ENCODE assay signal across 18 mouse cellular contexts in the genomic region with DNA sequence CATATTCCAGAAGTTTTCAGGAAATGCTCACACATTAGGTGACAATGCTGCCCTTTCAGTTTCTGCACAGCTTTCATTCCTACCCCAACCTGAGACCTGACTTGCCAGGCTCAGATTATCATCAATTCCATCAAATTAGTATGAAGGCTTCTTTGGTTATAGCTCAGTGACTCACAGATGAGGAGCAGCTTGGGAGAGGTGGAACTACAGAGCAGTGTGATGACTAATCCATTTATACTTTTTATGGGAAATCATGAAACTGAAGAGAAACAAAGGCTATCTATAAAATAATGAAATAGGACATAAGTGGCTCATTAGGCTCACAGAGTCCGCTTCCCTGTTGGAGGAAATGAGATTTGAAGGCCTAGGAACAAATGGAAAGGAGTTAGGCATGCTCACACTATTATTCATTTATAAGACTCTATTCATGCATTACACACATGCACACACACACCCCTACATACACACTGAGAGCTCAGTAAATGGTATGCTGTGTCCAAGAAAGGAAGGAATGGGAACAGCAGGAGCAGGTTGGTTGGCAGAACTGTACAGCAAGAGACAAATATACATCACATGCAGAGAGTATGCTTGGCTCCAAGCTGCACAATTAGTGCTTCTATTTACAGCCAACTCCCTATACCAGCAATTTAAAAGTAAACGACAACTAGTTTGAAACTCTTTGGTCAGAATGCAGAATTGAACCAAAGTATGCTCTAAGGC.
DNase-seq lines count a peak whose midpoint lies in the region; ATAC-seq and TF ChIP-seq lines count a peak whose summit lies in the region.
"Had no signal": no experiment of that assay in that cellular context is flagged by ENCODE, and none has a peak within 500 bp of the region (broad histone marks: within the 10 kb centered on the region; RNA-seq: fewer than 3 reads in every experiment).

No protein-coding gene starts in this region.

- H3K36me3 ChIP-seq in limb, embryonic 13.5 days: no peaks in the 10 kb centered on the region
- no peaks in the 10 kb centered on the region for H3K36me3 ChIP-seq in limb, embryonic 10.5 days
- H3K36me3 ChIP-seq in stomach, postnatal 0 days (ENCODE audit: control insufficient read depth, insufficient read depth, low read length): no peaks in the 10 kb centered on the region
- H3K36me3 ChIP-seq: G1E; midbrain, embryonic 12.5 days had no signal

- TF ChIP-seq POLR2A in brain, embryonic 14.5 days (IDR thresholded peaks at IDR 0.05; ENCODE audit: borderline replicate concordance, extremely low read depth, insufficient read depth, insufficient read length, poor library complexity, severe bottlenecking): no peak

- peak; percentile 14 to 17 for DNase-seq in frontal cortex, adult 2 months (ENCODE audit: extremely low spot score in 1 of 2, low spot score in 1 of 2)
- no peak for DNase-seq in frontal cortex, postnatal 14 days (ENCODE audit: low spot score in 2 of 2)
- no peak for DNase-seq in limb, embryonic 10.5 days (ENCODE audit: low spot score)
- DNase-seq in brain, embryonic 14.5 days (ENCODE audit: low read depth): peak; percentile 69
- DNase-seq in right cerebral cortex, postnatal 25 days: peak; percentile 13
- DNase-seq in stomach, postnatal 0 days (ENCODE audit: low spot score): no peak
- DNase-seq in cerebellum, postnatal 25 days: no peak
- DNase-seq: adrenal gland, adult 8-10 months; cerebellum, adult 9-10 months; embryo, embryonic 11 days; heart, adult 18-20 months; lung, adult 2 months; thymus, postnatal 14 days had no signal

- H3K27me3 ChIP-seq in limb, embryonic 13.5 days: no peaks in the 10 kb centered on the region
- no peaks in the 10 kb centered on the region for H3K27me3 ChIP-seq in limb, embryonic 10.5 days (ENCODE audit: low read depth, poor library complexity, severe bottlenecking)
- no peaks in the 10 kb centered on the region for H3K27me3 ChIP-seq in stomach, postnatal 0 days (ENCODE audit: control insufficient read depth, insufficient read depth, low read length)
- H3K27me3 ChIP-seq: midbrain, embryonic 12.5 days had no signal

- H3K9me3 ChIP-seq in limb, embryonic 13.5 days: no peaks in the 10 kb centered on the region
- H3K9me3 ChIP-seq in limb, embryonic 10.5 days (replicated peaks): no peaks in the 10 kb centered on the region
- no peaks in the 10 kb centered on the region for H3K9me3 ChIP-seq in stomach, postnatal 0 days (ENCODE audit: control insufficient read depth, low read length)
- H3K9me3 ChIP-seq: G1E; midbrain, embryonic 12.5 days had no signal

- no peaks in the 10 kb centered on the region; the same call in 1 of the 2 replicates for H3K4me1 ChIP-seq in limb, embryonic 13.5 days
- no peaks in the 10 kb centered on the region for H3K4me1 ChIP-seq in limb, embryonic 10.5 days
- H3K4me1 ChIP-seq in stomach, postnatal 0 days (replicated peaks; ENCODE audit: control insufficient read depth, insufficient read depth): no peaks in the 10 kb centered on the region
- H3K4me1 ChIP-seq: midbrain, embryonic 12.5 days had no signal

- no peak overlapping the region for H3K27ac ChIP-seq in limb, embryonic 13.5 days
- no peak overlapping the region for H3K27ac ChIP-seq in limb, embryonic 10.5 days
- no peak overlapping the region for H3K27ac ChIP-seq in stomach, postnatal 0 days (replicated peaks)
- H3K27ac ChIP-seq: macrophage; midbrain, embryonic 12.5 days had no signal

- WGBS in limb, embryonic 13.5 days: 55% methylated on average over 2 of the region's 2 CpGs
- WGBS in limb, embryonic 10.5 days: 89% methylated on average over 2 of the region's 2 CpGs
- 77% methylated on average over 2 of the region's 2 CpGs for WGBS in stomach, postnatal 0 days

- TF ChIP-seq CTCF in brain, embryonic 14.5 days (IDR thresholded peaks at IDR 0.05; ENCODE audit: borderline replicate concordance, extremely low read depth, insufficient read depth, insufficient read length): no peak
- TF ChIP-seq CTCF in stomach, postnatal 0 days (IDR thresholded peaks at IDR 0.05; ENCODE audit: low read depth): no peak

- H3K4me3 ChIP-seq in limb, embryonic 13.5 days: no peak overlapping the region
- no peak overlapping the region for H3K4me3 ChIP-seq in limb, embryonic 10.5 days
- no peak overlapping the region for H3K4me3 ChIP-seq in stomach, postnatal 0 days (ENCODE audit: low read depth, low read length)
- H3K4me3 ChIP-seq: midbrain, embryonic 12.5 days had no signal

- ATAC-seq in limb, embryonic 13.5 days (ENCODE audit: low FRiP score, low read depth): peak; percentile 40; the same call in 1 of the 2 replicates
- no peak for ATAC-seq in stomach, postnatal 0 days (ENCODE audit: low FRiP score, low TSS enrichment)
- ATAC-seq: inflammation-experienced regulatory T-cells, adult 6 months had no signal

- no peak for TF ChIP-seq EP300 in stomach, postnatal 0 days (optimal IDR thresholded peaks at IDR 0.05)

- no peak overlapping the region for H3K9ac ChIP-seq in limb, embryonic 13.5 days
- no peak overlapping the region for H3K9ac ChIP-seq in stomach, postnatal 0 days (ENCODE audit: low read length)
- H3K9ac ChIP-seq: midbrain, embryonic 12.5 days had no signal

- no peak overlapping the region for H3K4me2 ChIP-seq in limb, embryonic 13.5 days (replicated peaks)
- no peak overlapping the region for H3K4me2 ChIP-seq in stomach, postnatal 0 days (replicated peaks; ENCODE audit: low read depth)
- H3K4me2 ChIP-seq: midbrain, embryonic 12.5 days had no signal

Comparison
In these comparisons a context has a peak if more than half of its experiments do, and no peak if none do; other contexts are left out.
1. DNase-seq: peak in frontal cortex, adult 2 months (2 of 2), brain, embryonic 14.5 days (single experiment) and right cerebral cortex, postnatal 25 days (single experiment); none in frontal cortex, postnatal 14 days (0 of 2), limb, embryonic 10.5 days (single experiment), stomach, postnatal 0 days (single experiment) and cerebellum, postnatal 25 days (0 of 2).